Mouse (Mus musculus) myocyte (in vitro differentiated cells): ENCODE results near the gene Prph.

Experiments used
- CEBPB ChIP-seq: IDR thresholded peaks from 2 replicates; pipeline ENCODE4 v1.6.1; 2011; ENCODE audit warnings: mild to moderate bottlenecking, moderate library complexity; ENCODE audit not compliant: poor library complexity, insufficient read depth, severe bottlenecking
- POLR2A ChIP-seq: IDR thresholded peaks from one replicate; pipeline ENCODE4 v1.6.1; 2011; ENCODE audit warnings: low read depth, mild to moderate bottlenecking, control low read depth, moderate library complexity; ENCODE audit not compliant: insufficient read length
- TCF3 ChIP-seq: IDR thresholded peaks from one replicate; pipeline ENCODE4 v1.6.1; 2011; ENCODE audit warnings: low read depth, control low read depth; ENCODE audit not compliant: insufficient read length
- USF1 ChIP-seq: IDR thresholded peaks from one replicate; pipeline ENCODE4 v1.6.1; 2011; ENCODE audit warnings: low read depth, mild to moderate bottlenecking, control low read depth, moderate library complexity

DNA sequence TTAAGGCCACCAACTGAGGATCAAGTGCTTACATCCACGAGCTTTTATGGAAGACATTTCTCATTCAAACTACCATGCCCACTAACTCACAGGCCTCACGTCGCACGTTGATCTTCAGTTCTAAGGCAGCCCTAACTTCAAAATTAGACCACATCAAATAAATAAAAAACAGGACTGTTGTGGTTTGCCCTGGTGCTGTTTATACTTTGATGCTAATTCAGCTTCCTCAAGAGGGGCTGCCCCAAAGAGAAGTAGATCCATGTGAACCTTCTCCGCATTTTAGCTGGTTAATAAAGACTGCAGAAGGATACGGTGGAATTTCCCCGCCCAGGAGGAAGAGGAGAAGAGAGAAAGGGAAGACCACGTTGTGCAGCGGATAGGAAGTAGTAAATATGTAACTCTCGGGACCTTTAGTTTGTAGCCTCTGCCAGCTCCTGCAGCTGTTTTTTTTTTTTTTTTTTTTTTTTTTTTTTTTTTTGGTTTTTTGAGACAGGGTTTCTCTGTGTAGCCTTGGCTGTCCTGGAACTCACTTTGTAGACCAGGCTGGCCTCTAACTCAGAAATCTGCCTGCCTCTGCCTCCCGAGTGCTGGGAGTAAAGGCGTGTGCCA is 10.7 kb downstream of the Prph start:
- TF ChIP-seq TCF3 (no peak), POLR2A (no peak), CEBPB (no peak), USF1 (no peak)
